Mouse (Mus musculus): ENCODE measurements around the gene Mfsd4a. TPM values are rescaled to one million over a fixed set of nuclear protein-coding genes. Genes with fewer than 3 reads are reported as not detected.

Mfsd4a gene
- polyA plus RNA-seq, 1 experiment, result not detected

GRCm38 (mm10) chr1:132027978-132028377 is 39.9 kb downstream of the Mfsd4a start:
- no peaks in the 10 kb centered on the region for H3K4me1 ChIP-seq (ENCODE audit: control insufficient read depth, insufficient read depth, low read length)
- H3K27ac ChIP-seq (ENCODE audit: insufficient read depth, low read depth, low read length), result no peak overlapping the region
- H3K4me3 ChIP-seq (ENCODE audit: insufficient read depth, low read length), result no peak overlapping the region
- TF ChIP-seq CTCF (IDR thresholded peaks at IDR 0.05; ENCODE audit: low read depth, low read length) (no peak), POLR2A (IDR thresholded peaks at IDR 0.05; ENCODE audit: borderline replicate concordance, low read depth, low read length) (no peak)

DNA sequence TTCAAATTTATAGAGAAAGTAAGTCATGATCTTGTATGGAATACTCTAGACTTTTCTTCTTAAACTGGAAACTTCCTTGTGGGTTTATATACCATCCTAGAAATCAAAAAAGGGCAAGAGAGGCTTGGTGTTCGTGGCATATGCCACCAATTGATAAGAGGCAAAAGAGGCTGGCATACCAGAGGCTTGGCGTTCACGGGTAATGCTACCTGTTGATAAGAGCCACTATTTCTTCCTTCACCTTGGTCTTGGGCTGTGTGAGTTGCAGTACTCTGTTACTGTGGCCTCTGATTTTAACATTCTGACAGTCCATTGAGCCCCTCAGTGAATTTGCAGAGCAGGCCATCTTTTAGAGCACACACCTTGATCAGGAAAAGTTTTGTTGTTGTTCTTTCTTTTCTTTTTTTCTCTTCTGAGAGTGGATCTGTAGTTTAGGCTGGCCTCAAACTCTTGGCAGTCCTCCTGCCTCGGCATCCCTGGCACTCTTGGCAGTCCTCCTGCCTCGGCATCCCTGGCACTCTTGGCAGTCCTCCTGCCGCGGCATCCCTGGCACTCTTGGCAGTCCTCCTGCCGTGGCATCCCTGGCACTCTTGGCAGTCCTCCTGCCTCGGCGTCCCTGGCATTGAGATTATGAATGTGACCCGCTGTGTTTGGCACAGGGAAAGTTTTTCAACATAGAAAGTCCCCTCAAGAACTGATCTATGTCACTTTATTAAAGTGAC is 40.8 kb downstream of the Mfsd4a start:
- Histone ChIP-seq H3K4me1 (ENCODE audit: control insufficient read depth, insufficient read depth, low read length) (no peaks in the 10 kb centered on the region), H3K27ac (ENCODE audit: insufficient read depth, low read depth, low read length) (no peak overlapping the region), H3K4me3 (ENCODE audit: insufficient read depth, low read length) (no peak overlapping the region)
- TF ChIP-seq CTCF (IDR thresholded peaks at IDR 0.05; ENCODE audit: low read depth, low read length) (no peak), POLR2A (IDR thresholded peaks at IDR 0.05; ENCODE audit: borderline replicate concordance, low read depth, low read length) (no peak)

GRCm38 (mm10) chr1:132022107-132022506 is 45.8 kb downstream of the Mfsd4a start:
- no peak for TF ChIP-seq CTCF (IDR thresholded peaks at IDR 0.05; ENCODE audit: low read depth, low read length)
- no peak for TF ChIP-seq POLR2A (IDR thresholded peaks at IDR 0.05; ENCODE audit: borderline replicate concordance, low read depth, low read length)
- Histone ChIP-seq H3K27ac (ENCODE audit: insufficient read depth, low read depth, low read length) (no peak overlapping the region), H3K4me3 (ENCODE audit: insufficient read depth, low read length) (no peak overlapping the region), H3K4me1 (ENCODE audit: control insufficient read depth, insufficient read depth, low read length) (no peaks in the 10 kb centered on the region)

- Histone ChIP-seq H3K4me3 (ENCODE audit: insufficient read depth, low read length) (no peak overlapping the region), H3K27ac (ENCODE audit: insufficient read depth, low read depth, low read length) (no peak overlapping the region), H3K4me1 (ENCODE audit: control insufficient read depth, insufficient read depth, low read length) (no peaks in the 10 kb centered on the region)
- TF ChIP-seq POLR2A (IDR thresholded peaks at IDR 0.05; ENCODE audit: borderline replicate concordance, low read depth, low read length), result no peak
Measured at GRCm38 (mm10) chr1:132019876-132020275, 48.0 kb downstream of the Mfsd4a start.

- Histone ChIP-seq H3K4me3 (ENCODE audit: insufficient read depth, low read length) (no peak overlapping the region), H3K4me1 (ENCODE audit: control insufficient read depth, insufficient read depth, low read length) (peaks cover 7% of the 10 kb centered on the region), H3K27ac (ENCODE audit: insufficient read depth, low read depth, low read length) (no peak overlapping the region)
- TF ChIP-seq POLR2A (IDR thresholded peaks at IDR 0.05; ENCODE audit: borderline replicate concordance, low read depth, low read length) (no peak), CTCF (IDR thresholded peaks at IDR 0.05; ENCODE audit: low read depth, low read length) (no peak)
Measured at GRCm38 (mm10) chr1:132016691-132017090, 51.2 kb downstream of the Mfsd4a start.

DNA sequence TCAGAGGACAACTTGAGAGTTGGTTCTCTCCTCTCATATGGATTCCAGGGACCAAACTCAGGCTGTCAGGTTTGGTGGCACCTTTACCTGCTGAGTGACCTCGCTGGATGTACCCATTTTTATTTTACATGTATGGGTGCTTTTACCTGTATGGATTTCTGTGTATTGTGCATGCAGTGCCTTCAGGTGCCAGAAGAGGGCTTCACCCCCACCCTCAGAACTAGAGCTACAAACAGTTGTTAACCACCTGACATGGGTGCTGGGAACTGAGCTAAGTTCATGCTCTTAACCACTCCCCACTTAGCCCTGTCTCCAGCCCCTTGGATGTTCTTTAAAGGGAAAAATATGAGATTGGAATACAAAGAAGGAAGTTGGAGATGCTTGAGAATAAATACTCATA is 53.1 kb downstream of the Mfsd4a start:
- Histone ChIP-seq H3K4me3 (ENCODE audit: insufficient read depth, low read length) (no peak overlapping the region), H3K4me1 (ENCODE audit: control insufficient read depth, insufficient read depth, low read length) (peaks cover 18% of the 10 kb centered on the region), H3K27ac (ENCODE audit: insufficient read depth, low read depth, low read length) (no peak overlapping the region)
- TF ChIP-seq POLR2A (IDR thresholded peaks at IDR 0.05; ENCODE audit: borderline replicate concordance, low read depth, low read length) (no peak), CTCF (IDR thresholded peaks at IDR 0.05; ENCODE audit: low read depth, low read length) (0 out of 2 replicates have a peak, but pooled peaks have one; percentile 17)

GRCm38 (mm10) chr1:132012861-132013260 is 55.0 kb downstream of the Mfsd4a start:
- Histone ChIP-seq H3K4me3 (ENCODE audit: insufficient read depth, low read length) (no peak overlapping the region), H3K27ac (ENCODE audit: insufficient read depth, low read depth, low read length) (no peak overlapping the region), H3K4me1 (ENCODE audit: control insufficient read depth, insufficient read depth, low read length) (peaks cover 22% of the 10 kb centered on the region)
- TF ChIP-seq CTCF (IDR thresholded peaks at IDR 0.05; ENCODE audit: low read depth, low read length) (no peak), POLR2A (IDR thresholded peaks at IDR 0.05; ENCODE audit: borderline replicate concordance, low read depth, low read length) (no peak)

DNA sequence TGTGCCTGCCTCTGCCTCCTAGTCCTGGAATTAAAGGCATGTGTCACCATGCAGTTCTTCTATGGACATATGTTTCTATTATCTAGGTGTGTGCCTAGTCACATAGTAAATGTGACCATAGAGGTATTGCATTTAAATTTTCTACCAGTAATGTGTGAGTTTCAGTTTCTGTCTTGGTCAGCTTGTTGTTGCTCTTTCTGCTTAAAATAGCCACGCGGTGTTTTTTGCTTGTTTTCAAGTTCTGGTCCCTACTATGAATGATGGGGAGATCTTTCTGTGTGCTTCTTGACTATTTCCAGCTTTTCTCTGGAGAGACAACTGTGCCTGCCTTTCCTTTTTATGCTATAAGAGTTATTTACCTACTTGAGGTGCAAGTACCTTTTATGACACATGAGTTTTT is 56.1 kb downstream of the Mfsd4a start:
- peaks cover 23% of the 10 kb centered on the region for H3K4me1 ChIP-seq (ENCODE audit: control insufficient read depth, insufficient read depth, low read length)
- no peak overlapping the region for H3K4me3 ChIP-seq (ENCODE audit: insufficient read depth, low read length)
- H3K27ac ChIP-seq (ENCODE audit: insufficient read depth, low read depth, low read length), result no peak overlapping the region
- TF ChIP-seq CTCF (IDR thresholded peaks at IDR 0.05; ENCODE audit: low read depth, low read length), result no peak
- TF ChIP-seq POLR2A (IDR thresholded peaks at IDR 0.05; ENCODE audit: borderline replicate concordance, low read depth, low read length), result no peak

GRCm38 (mm10) chr1:132010632-132011501 is 57.0 kb downstream of the Mfsd4a start:
- TF ChIP-seq CTCF (IDR thresholded peaks at IDR 0.05; ENCODE audit: low read depth, low read length), result no peak
- Histone ChIP-seq H3K27ac (ENCODE audit: insufficient read depth, low read depth, low read length) (peak overlapping the region; percentile 80), H3K4me3 (ENCODE audit: insufficient read depth, low read length) (peak overlapping the region; percentile 51), H3K4me1 (ENCODE audit: control insufficient read depth, insufficient read depth, low read length) (peaks cover 26% of the 10 kb centered on the region)
